Mouse (Mus musculus) stomach, postnatal 0 days (tissue): ENCODE measurements at regions not wholly inside any gene's neighbourhood (a gene's known extent, or its start where the extent isn't known, plus 50 kb on each side); places are given as distances from the start of the nearest gene placed in this dataset.

Experiments used
- ATAC-seq: fragments of 200-750 bp; cut with Nextera tagmentation; 2 replicates; pipeline ENCODE4 v1.8.0; 2017; ENCODE audit not compliant: low FRiP score, low TSS enrichment
- DNase-seq: peaks from one replicate; pipeline ENCODE4 v3.0.0-alpha.2; 2016; ENCODE audit warnings: low spot score
- H3K27ac ChIP-seq: fragments of 300-500 bp; sonication (generic); replicated peaks from 2 replicates; pipeline ENCODE4 v1.5.1; 2014; ENCODE audit warnings: mild to moderate bottlenecking, control low read depth
- H3K27me3 ChIP-seq: fragments of 300-500 bp; sonication (generic); 2 replicates; pipeline ENCODE4 v1.6.1; 2014; ENCODE audit warnings: low read length; ENCODE audit not compliant: control insufficient read depth, insufficient read depth
- H3K36me3 ChIP-seq: fragments of 300-500 bp; sonication (generic); 2 replicates; pipeline ENCODE4 v1.6.1; 2014; ENCODE audit warnings: low read length, mixed read lengths; ENCODE audit not compliant: control insufficient read depth, insufficient read depth
- H3K4me1 ChIP-seq: fragments of 300-500 bp; sonication (generic); replicated peaks from 2 replicates; pipeline ENCODE4 v1.6.1; 2014; ENCODE audit warnings: antibody characterized with exemption; ENCODE audit not compliant: control insufficient read depth, insufficient read depth
- H3K4me2 ChIP-seq: fragments of 300-500 bp; sonication (generic); replicated peaks from 2 replicates; pipeline ENCODE4 v1.6.1; 2014; ENCODE audit warnings: low read depth, mild to moderate bottlenecking, control low read depth, moderate library complexity
- H3K4me3 ChIP-seq: fragments of 300-500 bp; sonication (generic); 2 replicates; pipeline ENCODE4 v1.5.1; 2014; ENCODE audit warnings: low read depth, low read length, control low read depth
- H3K9ac ChIP-seq: fragments of 300-500 bp; sonication (generic); 2 replicates; pipeline ENCODE4 v1.6.1; 2014; ENCODE audit warnings: mild to moderate bottlenecking, low read length, control low read depth, mixed read lengths
- H3K9me3 ChIP-seq: fragments of 300-500 bp; sonication (generic); 2 replicates; pipeline ENCODE4 v1.6.1; 2016; ENCODE audit warnings: low read length; ENCODE audit not compliant: control insufficient read depth
- CTCF ChIP-seq: IDR thresholded peaks from 2 replicates; pipeline ENCODE4 v1.5.1; 2016; ENCODE audit warnings: antibody characterized with exemption, low read depth, mild to moderate bottlenecking, moderate library complexity
- EP300 ChIP-seq: optimal IDR thresholded peaks from 2 replicates; pipeline ENCODE3; 2016; ENCODE audit warnings: antibody characterized with exemption
- WGBS: fragments of 180-500 bp; shearing (Covaris S2); extraction: QIAGEN DNeasy Blood & Tissue Kit; methylation state at CpG from one replicate; pipeline ENCODE4 v1.1.7; 2014; 5-methylcytosine and 5-hydroxymethylcytosine counted together

DNA sequence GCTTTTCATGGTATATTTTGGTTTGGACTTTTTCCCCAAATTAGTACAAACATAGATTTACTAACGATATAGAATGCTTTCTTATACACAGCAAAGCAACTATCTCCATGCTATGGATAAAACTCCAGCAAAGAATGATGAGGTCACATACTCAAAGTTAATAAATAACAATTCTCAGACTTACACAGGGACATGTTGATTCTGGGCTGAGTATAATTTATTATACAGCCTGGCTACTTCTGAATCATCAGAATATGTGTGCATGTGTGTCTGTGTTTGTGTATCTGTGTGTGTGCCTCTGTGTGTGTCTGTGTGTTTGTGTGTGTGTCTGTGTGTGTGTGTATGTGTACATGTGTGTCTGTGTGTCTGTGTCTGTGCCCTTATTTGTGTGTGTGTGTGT, 314.1 kb upstream of the N6amt1 start:
- H3K9ac ChIP-seq: no peak overlapping the region

DNA sequence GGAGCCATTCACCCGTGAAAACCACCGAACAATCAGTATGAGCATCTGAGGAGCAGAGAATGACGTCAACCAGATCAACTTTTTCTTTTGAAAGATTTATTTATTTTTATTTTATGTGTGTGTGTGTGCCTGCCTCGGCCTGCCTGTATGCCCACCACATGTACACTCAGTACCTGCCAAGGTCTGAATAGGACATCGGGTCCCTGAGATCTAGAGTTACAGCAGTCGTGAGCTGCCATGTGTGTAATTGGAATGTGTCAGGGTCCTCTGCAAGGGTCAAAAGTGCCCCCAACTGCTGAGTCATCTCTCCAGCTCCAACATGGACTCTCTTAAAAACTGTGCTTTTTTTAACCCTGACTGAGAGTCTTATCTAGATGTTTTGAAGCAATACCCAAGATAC, 316.9 kb upstream of the N6amt1 start:
- 65% methylated on average over 6 of the region's 6 CpGs for WGBS
- Histone ChIP-seq H3K27me3 (no peaks in the 10 kb centered on the region), H3K9ac (no peak overlapping the region), H3K36me3 (no peaks in the 10 kb centered on the region), H3K4me2 (no peak overlapping the region), H3K27ac (no peak overlapping the region), H3K4me3 (no peak overlapping the region), H3K4me1 (no peaks in the 10 kb centered on the region), H3K9me3 (no peaks in the 10 kb centered on the region)
- TF ChIP-seq CTCF: no peak
- TF ChIP-seq EP300: no peak
- no peak for ATAC-seq
- DNase-seq: no peak

More for the DNA sequence above, 314.1 kb upstream of the N6amt1 start:
- Histone ChIP-seq H3K27me3 (no peaks in the 10 kb centered on the region), H3K4me2 (no peak overlapping the region), H3K27ac (no peak overlapping the region), H3K36me3 (no peaks in the 10 kb centered on the region), H3K9me3 (no peaks in the 10 kb centered on the region), H3K4me1 (no peaks in the 10 kb centered on the region), H3K4me3 (no peak overlapping the region)
- no peak for DNase-seq
- WGBS: 78% methylated on average over 1 of the region's 1 CpGs
- 0 out of 2 replicates have a peak, but pooled peaks have one; percentile 38 for ATAC-seq
- TF ChIP-seq CTCF: no peak
- no peak for TF ChIP-seq EP300

DNA sequence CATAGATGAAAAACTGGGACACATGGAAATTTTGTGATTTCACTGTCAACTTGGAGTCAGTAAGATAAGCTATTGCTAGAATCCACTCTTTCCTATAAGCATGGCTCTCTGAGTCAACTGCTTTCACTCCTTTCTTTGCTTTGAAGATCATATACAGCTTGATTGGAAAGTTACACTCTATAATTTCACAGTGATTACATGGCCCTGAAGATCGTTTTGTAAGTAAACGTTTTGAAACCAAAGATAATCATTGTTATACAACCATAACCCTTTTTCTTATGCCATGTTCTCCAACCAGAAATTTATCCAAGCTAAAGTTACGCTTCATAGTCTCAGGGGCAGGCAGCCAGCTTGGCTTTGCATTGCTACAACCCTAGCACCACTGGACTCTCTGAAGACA, 322.1 kb upstream of the N6amt1 start:
- Histone ChIP-seq H3K27ac (no peak overlapping the region), H3K4me2 (no peak overlapping the region), H3K4me3 (no peak overlapping the region), H3K4me1 (no peaks in the 10 kb centered on the region), H3K9ac (no peak overlapping the region), H3K9me3 (no peaks in the 10 kb centered on the region), H3K27me3 (no peaks in the 10 kb centered on the region), H3K36me3 (no peaks in the 10 kb centered on the region)
- ATAC-seq (no peak), DNase-seq (no peak)
- TF ChIP-seq EP300 (no peak), CTCF (no peak)
- 54% methylated on average over 3 of the region's 3 CpGs for WGBS

- ATAC-seq (no peak), DNase-seq (no peak)
- TF ChIP-seq EP300 (no peak), CTCF (no peak)
- H3K27me3 ChIP-seq: no peaks in the 10 kb centered on the region
- H3K4me1 ChIP-seq: no peaks in the 10 kb centered on the region
- H3K4me2 ChIP-seq: no peak overlapping the region
- H3K9me3 ChIP-seq: no peaks in the 10 kb centered on the region
- 72% methylated on average over 5 of the region's 5 CpGs for WGBS
- H3K9ac ChIP-seq: no peak overlapping the region
- no peaks in the 10 kb centered on the region for H3K36me3 ChIP-seq
- H3K4me3 ChIP-seq: no peak overlapping the region
- H3K27ac ChIP-seq: no peak overlapping the region
Observed at GRCm38 (mm10) chr16:87028516-87029145, 325.4 kb upstream of the N6amt1 start.

GRCm38 (mm10) chr16:87027621-87028020, 326.4 kb upstream of the N6amt1 start:
- Histone ChIP-seq H3K9ac (no peak overlapping the region), H3K27me3 (no peaks in the 10 kb centered on the region), H3K4me2 (no peak overlapping the region), H3K27ac (no peak overlapping the region), H3K9me3 (no peaks in the 10 kb centered on the region), H3K36me3 (no peaks in the 10 kb centered on the region), H3K4me3 (no peak overlapping the region), H3K4me1 (no peaks in the 10 kb centered on the region)
- TF ChIP-seq CTCF: no peak
- no peak for TF ChIP-seq EP300
- 75% methylated on average over 1 of the region's 1 CpGs for WGBS
- no peak for ATAC-seq
- no peak for DNase-seq

GRCm38 (mm10) chr16:87022041-87022440, 331.9 kb upstream of the N6amt1 start:
- Histone ChIP-seq H3K36me3 (no peaks in the 10 kb centered on the region), H3K9me3 (0 out of 2 replicates have a peak, but pooled peaks cover 3% of the 10 kb centered on the region), H3K4me1 (no peaks in the 10 kb centered on the region), H3K27ac (no peak overlapping the region), H3K4me3 (no peak overlapping the region), H3K27me3 (no peaks in the 10 kb centered on the region), H3K9ac (no peak overlapping the region), H3K4me2 (no peak overlapping the region)
- TF ChIP-seq EP300 (no peak), CTCF (no peak)
- WGBS: 82% methylated on average over 4 of the region's 4 CpGs
- DNase-seq (no peak), ATAC-seq (no peak)
